Mouse (Mus musculus): ENCODE results near the gene Hdgfl2. TPM values are rescaled to one million over a fixed set of nuclear protein-coding genes. Genes with fewer than 3 reads are reported as not detected.
A peak's percentile ranks its signal among the peaks of the same experiment; 100 is the strongest.

Gene Hdgfl2
- polyA plus RNA-seq, 1 experiment from 2014 or later = 195 TPM

DNA sequence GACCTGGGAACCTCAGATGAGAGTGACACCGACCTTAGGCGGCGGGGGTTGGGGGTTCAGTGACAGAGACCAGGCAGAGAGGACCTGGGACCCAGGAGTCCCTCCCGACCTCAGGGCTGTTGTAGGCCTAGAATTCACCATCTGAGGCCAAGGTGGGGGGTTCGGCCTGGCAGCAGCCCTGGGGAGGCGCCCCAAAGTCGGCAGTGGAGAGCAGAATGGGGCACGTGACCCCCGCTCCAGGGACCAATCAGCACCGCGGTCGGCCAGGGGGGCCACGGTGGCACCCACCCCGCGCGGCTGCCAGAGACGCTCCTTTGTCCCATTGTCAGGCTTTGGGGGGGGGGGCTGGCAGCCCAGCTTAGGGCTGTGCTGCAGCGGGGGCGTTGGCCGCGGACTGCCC lies 59.9 kb downstream of the Hdgfl2 start:
- H3K36me3 ChIP-seq (replicated peaks) = no peaks in the 10 kb centered on the region
- peaks cover 69% of the 10 kb centered on the region for H3K4me1 ChIP-seq
- H3K27ac ChIP-seq (replicated peaks) = peak overlapping the region; percentile 69; the same call in 1 of the 2 replicates
- no peaks in the 10 kb centered on the region for H3K9me3 ChIP-seq
- DNase-seq (ENCODE audit: low spot score) = no peak
- peaks cover 95% of the 10 kb centered on the region for H3K27me3 ChIP-seq (replicated peaks; ENCODE audit: low read depth, poor library complexity, severe bottlenecking)
- WGBS = 5% methylated on average over 21 of the region's 21 CpGs
- H3K4me3 ChIP-seq = peak overlapping the region; percentile 83

- peak; percentile 83 for DNase-seq (ENCODE audit: low spot score)
- Histone ChIP-seq H3K4me1 (peaks cover 62% of the 10 kb centered on the region), H3K36me3 (replicated peaks) (no peaks in the 10 kb centered on the region), H3K4me3 (peak within 1 kb of the TSS; percentile 83), H3K27ac (replicated peaks) (peak within 1 kb of the TSS; percentile 69), H3K27me3 (replicated peaks; ENCODE audit: low read depth, poor library complexity, severe bottlenecking) (peaks cover 99% of the 10 kb centered on the region), H3K9me3 (no peaks in the 10 kb centered on the region)
- WGBS = under 1% methylated on average over 79 of the region's 79 CpGs
Observed at GRCm38 (mm10) chr17:56139858-56140595, 60.6 kb downstream of the Hdgfl2 start, which contains the start of gene Sema6b. Gene Sema6b, minus strand, starts transcription at chr17:56140343.

- H3K9me3 ChIP-seq = no peaks in the 10 kb centered on the region
- peak overlapping the region; percentile 60 for H3K4me3 ChIP-seq
- H3K4me1 ChIP-seq = peaks cover 52% of the 10 kb centered on the region
- peaks cover 100% of the 10 kb centered on the region for H3K27me3 ChIP-seq (replicated peaks; ENCODE audit: low read depth, poor library complexity, severe bottlenecking)
- WGBS = 1% methylated on average over 47 of the region's 47 CpGs
- DNase-seq (ENCODE audit: low spot score) = peak; percentile 75
- H3K27ac ChIP-seq (replicated peaks) = peak overlapping the region; percentile 65; the same call in 1 of the 2 replicates
- no peaks in the 10 kb centered on the region for H3K36me3 ChIP-seq (replicated peaks)
Observed at GRCm38 (mm10) chr17:56141702-56142605, 62.5 kb downstream of the Hdgfl2 start.

DNA sequence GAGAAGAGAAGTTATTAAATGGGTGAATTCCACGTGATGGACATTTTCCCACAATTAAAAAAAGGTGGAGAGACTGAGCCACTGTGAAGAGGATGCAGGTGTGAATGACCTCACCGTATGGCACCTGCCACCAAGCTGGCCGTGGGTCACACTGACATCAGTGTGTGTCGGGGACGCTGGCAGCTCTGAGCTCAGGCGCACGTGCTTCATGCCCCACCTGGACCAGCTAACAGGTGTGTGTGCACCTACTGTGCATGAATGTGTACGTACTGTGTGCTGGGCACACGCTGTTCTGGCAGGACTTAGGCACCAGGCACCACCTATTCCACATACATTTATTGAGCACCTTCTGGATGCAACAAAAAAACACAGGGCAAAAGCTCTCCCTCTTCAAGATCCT lies 65.1 kb downstream of the Hdgfl2 start:
- Histone ChIP-seq H3K27me3 (replicated peaks; ENCODE audit: low read depth, poor library complexity, severe bottlenecking) (peaks cover 100% of the 10 kb centered on the region), H3K4me3 (no peak overlapping the region), H3K36me3 (replicated peaks) (no peaks in the 10 kb centered on the region), H3K4me1 (peaks cover 48% of the 10 kb centered on the region), H3K9me3 (no peaks in the 10 kb centered on the region), H3K27ac (replicated peaks) (no peak overlapping the region)
- DNase-seq (ENCODE audit: low spot score) = no peak
- WGBS = 77% methylated on average over 9 of the region's 9 CpGs

- Histone ChIP-seq H3K4me1 (peaks cover 37% of the 10 kb centered on the region), H3K27ac (replicated peaks) (no peak overlapping the region), H3K36me3 (replicated peaks) (no peaks in the 10 kb centered on the region), H3K9me3 (no peaks in the 10 kb centered on the region), H3K27me3 (replicated peaks; ENCODE audit: low read depth, poor library complexity, severe bottlenecking) (peaks cover 100% of the 10 kb centered on the region), H3K4me3 (no peak overlapping the region)
- 16% methylated on average over 9 of the region's 9 CpGs for WGBS
- no peak for DNase-seq (ENCODE audit: low spot score)
Observed at GRCm38 (mm10) chr17:56146131-56146530, 66.7 kb downstream of the Hdgfl2 start.

DNA sequence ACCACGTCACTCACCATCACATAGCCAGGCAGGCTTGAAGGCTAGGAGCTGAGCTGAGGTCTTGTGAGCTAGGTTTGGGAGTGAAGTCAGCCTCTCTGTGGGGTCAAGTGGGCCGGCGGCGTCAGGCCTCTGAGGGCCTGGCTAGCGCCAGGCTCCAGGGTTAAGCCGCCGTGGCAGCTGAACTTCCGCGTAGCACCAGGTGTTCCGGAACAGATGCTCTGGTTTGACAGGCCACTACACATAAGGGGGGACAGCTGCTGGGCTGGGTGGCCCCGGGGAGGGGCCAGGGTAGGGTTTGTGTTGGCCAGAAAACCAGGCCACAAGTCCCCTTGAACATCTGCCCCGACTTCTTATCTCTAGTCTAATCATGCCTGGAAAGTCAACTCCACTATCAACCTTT lies 68.0 kb downstream of the Hdgfl2 start:
- Histone ChIP-seq H3K36me3 (replicated peaks) (no peaks in the 10 kb centered on the region), H3K4me3 (no peak overlapping the region), H3K4me1 (peaks cover 24% of the 10 kb centered on the region), H3K9me3 (no peaks in the 10 kb centered on the region), H3K27ac (replicated peaks) (no peak overlapping the region), H3K27me3 (replicated peaks; ENCODE audit: low read depth, poor library complexity, severe bottlenecking) (peaks cover 93% of the 10 kb centered on the region)
- WGBS = 60% methylated on average over 12 of the region's 12 CpGs
- no peak for DNase-seq (ENCODE audit: low spot score)

GRCm38 (mm10) chr17:56148280-56148679 lies 68.8 kb downstream of the Hdgfl2 start:
- Histone ChIP-seq H3K9me3 (no peaks in the 10 kb centered on the region), H3K4me3 (peak overlapping the region; percentile 45), H3K36me3 (replicated peaks) (no peaks in the 10 kb centered on the region), H3K27ac (replicated peaks) (no peak overlapping the region), H3K27me3 (replicated peaks; ENCODE audit: low read depth, poor library complexity, severe bottlenecking) (peaks cover 92% of the 10 kb centered on the region), H3K4me1 (peaks cover 20% of the 10 kb centered on the region)
- 18% methylated on average over 9 of the region's 9 CpGs for WGBS
- DNase-seq (ENCODE audit: low spot score) = no peak

- DNase-seq (ENCODE audit: low spot score) = no peak
- Histone ChIP-seq H3K36me3 (replicated peaks) (no peaks in the 10 kb centered on the region), H3K9me3 (no peaks in the 10 kb centered on the region), H3K27ac (replicated peaks) (no peak overlapping the region), H3K27me3 (replicated peaks; ENCODE audit: low read depth, poor library complexity, severe bottlenecking) (peaks cover 92% of the 10 kb centered on the region), H3K4me1 (peaks cover 27% of the 10 kb centered on the region), H3K4me3 (peak overlapping the region; percentile 45)
- 1% methylated on average over 30 of the region's 30 CpGs for WGBS
Observed at GRCm38 (mm10) chr17:56148790-56149618, 69.6 kb downstream of the Hdgfl2 start.

DNA sequence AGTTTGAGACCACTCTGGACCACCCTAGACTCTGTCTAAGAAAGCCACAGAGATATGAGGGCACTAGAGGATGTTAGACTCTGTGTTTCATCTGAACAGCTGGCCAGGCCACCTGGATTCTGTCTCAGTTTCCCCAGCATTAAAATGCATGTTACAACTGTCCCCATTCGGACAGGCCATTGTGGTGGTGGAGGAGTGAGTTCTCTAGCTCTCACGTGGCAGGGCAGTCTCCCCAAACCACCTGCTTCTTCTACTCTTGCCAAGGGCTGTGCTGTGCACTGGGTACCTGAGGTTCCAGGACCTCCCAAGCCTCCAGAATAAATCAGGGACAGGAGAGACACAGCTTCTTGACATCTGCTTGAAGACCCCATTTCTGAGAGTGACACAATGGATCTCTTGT lies 70.5 kb downstream of the Hdgfl2 start:
- 47% methylated on average over 2 of the region's 2 CpGs for WGBS
- no peak overlapping the region for H3K27ac ChIP-seq (replicated peaks)
- H3K36me3 ChIP-seq (replicated peaks) = no peaks in the 10 kb centered on the region
- H3K27me3 ChIP-seq (replicated peaks; ENCODE audit: low read depth, poor library complexity, severe bottlenecking) = peaks cover 91% of the 10 kb centered on the region
- no peak for DNase-seq (ENCODE audit: low spot score)
- H3K4me1 ChIP-seq = peaks cover 35% of the 10 kb centered on the region
- no peaks in the 10 kb centered on the region for H3K9me3 ChIP-seq
- no peak overlapping the region for H3K4me3 ChIP-seq

Other genes with a start within 250 kb of the Hdgfl2 start
- gene Zfp119a, start 200.7 kb upstream of the Hdgfl2 start, polyA plus RNA-seq (2016; fragmentation: Nextera tagmentation; extraction: Ambion mirVana) = 9.4 and 10.2 TPM in 2 replicates
- gene Zfp959, start 187.5 kb upstream of the Hdgfl2 start, polyA plus RNA-seq (2016; fragmentation: Nextera tagmentation; extraction: Ambion mirVana) = 13.5 and 15.8 TPM in 2 replicates
- gene Zfp119b, start 130.1 kb upstream of the Hdgfl2 start, polyA plus RNA-seq (2016; fragmentation: Nextera tagmentation; extraction: Ambion mirVana) = 4.1 and 4.7 TPM in 2 replicates
- 0.98 and 1.4 TPM in 2 replicates for gene Ebi3, start 127.0 kb upstream of the Hdgfl2 start, polyA plus RNA-seq (2016; fragmentation: Nextera tagmentation; extraction: Ambion mirVana)
- gene Yju2, start 120.5 kb upstream of the Hdgfl2 start, polyA plus RNA-seq (2016; fragmentation: Nextera tagmentation; extraction: Ambion mirVana) = 28.7 and 32.0 TPM in 2 replicates
- 32.8 and 39.1 TPM in 2 replicates for gene Shd, start 109.2 kb upstream of the Hdgfl2 start, polyA plus RNA-seq (2016; fragmentation: Nextera tagmentation; extraction: Ambion mirVana)
- 63.3 and 69.4 TPM in 2 replicates for gene Fsd1, start 93.1 kb upstream of the Hdgfl2 start, polyA plus RNA-seq (2016; fragmentation: Nextera tagmentation; extraction: Ambion mirVana)
- gene Stap2, start 74.0 kb upstream of the Hdgfl2 start, polyA plus RNA-seq (2016; fragmentation: Nextera tagmentation; extraction: Ambion mirVana) = 8.2 and 8.8 TPM in 2 replicates
- 126 and 135 TPM in 2 replicates for gene Mpnd, start 73.9 kb upstream of the Hdgfl2 start, polyA plus RNA-seq (2016; fragmentation: Nextera tagmentation; extraction: Ambion mirVana)
- gene Sh3gl1, start 43.0 kb upstream of the Hdgfl2 start, polyA plus RNA-seq (2016; fragmentation: Nextera tagmentation; extraction: Ambion mirVana) = 170 and 173 TPM in 2 replicates
- 50.7 and 52.3 TPM in 2 replicates for gene Chaf1a, start 39.2 kb upstream of the Hdgfl2 start, polyA plus RNA-seq (2016; fragmentation: Nextera tagmentation; extraction: Ambion mirVana)
- gene Ubxn6, start 4.6 kb upstream of the Hdgfl2 start, polyA plus RNA-seq (2016; fragmentation: Nextera tagmentation; extraction: Ambion mirVana) = 35.0 and 36.8 TPM in 2 replicates
- gene Plin4, start 30.2 kb downstream of the Hdgfl2 start, polyA plus RNA-seq (2016; fragmentation: Nextera tagmentation; extraction: Ambion mirVana) = 0.05 TPM in 2 replicates
- gene Plin5, start 38.0 kb downstream of the Hdgfl2 start, polyA plus RNA-seq (2016; fragmentation: Nextera tagmentation; extraction: Ambion mirVana) = 0.47 and 0.48 TPM in 2 replicates
- gene Lrg1, start 42.4 kb downstream of the Hdgfl2 start, polyA plus RNA-seq (2016; fragmentation: Nextera tagmentation; extraction: Ambion mirVana) = 0.10 TPM in 1 of 2 replicates, not detected in the other
- 1.0 and 1.1 TPM in 2 replicates for gene Sema6b, start 60.7 kb downstream of the Hdgfl2 start, polyA plus RNA-seq (2016; fragmentation: Nextera tagmentation; extraction: Ambion mirVana)
- gene Tnfaip8l1, start 82.8 kb downstream of the Hdgfl2 start, polyA plus RNA-seq (2016; fragmentation: Nextera tagmentation; extraction: Ambion mirVana) = 10.3 and 11.7 TPM in 2 replicates
- 71.0 and 71.3 TPM in 2 replicates for gene Mydgf, start 104.3 kb downstream of the Hdgfl2 start, polyA plus RNA-seq (2016; fragmentation: Nextera tagmentation; extraction: Ambion mirVana)
- gene Dpp9, start 139.3 kb downstream of the Hdgfl2 start, polyA plus RNA-seq (2016; fragmentation: Nextera tagmentation; extraction: Ambion mirVana) = 48.3 and 50.2 TPM in 2 replicates
- gene Fem1a, start 177.2 kb downstream of the Hdgfl2 start, polyA plus RNA-seq (2016; fragmentation: Nextera tagmentation; extraction: Ambion mirVana) = 12.5 and 13.2 TPM in 2 replicates
- 3.2 and 3.7 TPM in 2 replicates for gene Ticam1, start 197.2 kb downstream of the Hdgfl2 start, polyA plus RNA-seq (2016; fragmentation: Nextera tagmentation; extraction: Ambion mirVana)
- 67.7 and 72.2 TPM in 2 replicates for gene Plin3, start 213.2 kb downstream of the Hdgfl2 start, polyA plus RNA-seq (2016; fragmentation: Nextera tagmentation; extraction: Ambion mirVana)
- not detected in 2 replicates for gene Arrdc5, start 220.7 kb downstream of the Hdgfl2 start, polyA plus RNA-seq (2016; fragmentation: Nextera tagmentation; extraction: Ambion mirVana)
- gene Uhrf1, start 223.7 kb downstream of the Hdgfl2 start, polyA plus RNA-seq (2016; fragmentation: Nextera tagmentation; extraction: Ambion mirVana) = 279 and 301 TPM in 2 replicates
- gene Kdm4b, start 246.4 kb downstream of the Hdgfl2 start, polyA plus RNA-seq (2016; fragmentation: Nextera tagmentation; extraction: Ambion mirVana) = 46.2 and 46.8 TPM in 2 replicates